Mouse (Mus musculus): ENCODE measurements around the gene Hipk2.
"Not testable (repeated sequence)": the region's sequence is repeated elsewhere in the genome, so short reads cannot be mapped to it uniquely, and the experiment has no call there.

Gene Hipk2

DNA sequence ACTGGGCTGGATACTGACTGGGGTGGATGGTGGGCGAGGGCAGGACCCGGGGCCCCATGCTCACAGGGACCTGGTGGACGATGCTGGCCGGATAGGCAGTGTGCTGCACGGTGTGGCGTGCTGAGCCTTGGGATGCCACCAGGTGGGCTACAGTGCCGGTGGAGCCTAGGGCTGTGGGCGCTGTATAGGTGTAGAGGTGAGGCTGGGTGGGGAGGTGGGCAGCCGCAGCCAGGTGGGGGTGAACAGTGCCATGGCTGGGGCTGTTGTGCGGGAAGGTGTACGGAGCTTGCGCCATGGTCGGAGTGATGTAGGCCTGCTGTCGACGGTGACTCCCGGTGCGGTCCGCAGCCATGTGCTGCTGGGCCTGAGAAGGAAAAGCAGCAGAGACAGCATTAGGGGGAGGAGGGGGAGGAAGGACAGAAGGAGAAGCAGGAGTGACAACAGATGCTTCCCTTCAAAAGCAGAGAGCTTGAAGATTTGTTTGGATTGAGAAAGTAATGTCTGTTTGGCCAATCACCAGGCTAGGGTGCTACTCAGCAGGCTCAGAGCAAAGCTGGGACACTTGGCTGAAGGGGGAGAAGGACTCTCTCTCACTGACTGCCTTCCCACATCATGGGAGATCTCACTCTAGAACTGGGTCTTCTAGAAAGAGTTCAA is 177.6 kb downstream of the Hipk2 start:
- no peak for DNase-seq (ENCODE audit: low spot score)

DNA sequence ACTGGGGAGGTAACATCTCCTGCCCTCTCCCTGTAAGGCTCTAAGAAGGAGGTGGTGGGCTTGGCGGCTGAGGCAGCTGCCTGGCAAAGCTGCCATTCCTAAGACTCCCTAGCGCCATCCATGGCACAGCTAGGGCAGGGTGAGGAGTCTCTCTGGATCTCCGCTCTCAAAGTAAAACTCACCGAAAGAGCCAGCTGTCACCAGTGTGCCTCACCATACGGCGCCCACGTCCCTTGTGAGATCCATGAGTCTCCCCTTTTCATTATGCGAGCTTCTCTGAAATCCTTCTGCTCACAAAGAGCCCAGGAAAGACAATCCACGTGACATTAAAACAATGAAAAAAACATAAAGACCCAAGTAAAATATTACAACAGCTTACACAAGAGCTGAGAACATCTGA is 179.4 kb downstream of the Hipk2 start:
- no peak for DNase-seq (ENCODE audit: low spot score)

DNA sequence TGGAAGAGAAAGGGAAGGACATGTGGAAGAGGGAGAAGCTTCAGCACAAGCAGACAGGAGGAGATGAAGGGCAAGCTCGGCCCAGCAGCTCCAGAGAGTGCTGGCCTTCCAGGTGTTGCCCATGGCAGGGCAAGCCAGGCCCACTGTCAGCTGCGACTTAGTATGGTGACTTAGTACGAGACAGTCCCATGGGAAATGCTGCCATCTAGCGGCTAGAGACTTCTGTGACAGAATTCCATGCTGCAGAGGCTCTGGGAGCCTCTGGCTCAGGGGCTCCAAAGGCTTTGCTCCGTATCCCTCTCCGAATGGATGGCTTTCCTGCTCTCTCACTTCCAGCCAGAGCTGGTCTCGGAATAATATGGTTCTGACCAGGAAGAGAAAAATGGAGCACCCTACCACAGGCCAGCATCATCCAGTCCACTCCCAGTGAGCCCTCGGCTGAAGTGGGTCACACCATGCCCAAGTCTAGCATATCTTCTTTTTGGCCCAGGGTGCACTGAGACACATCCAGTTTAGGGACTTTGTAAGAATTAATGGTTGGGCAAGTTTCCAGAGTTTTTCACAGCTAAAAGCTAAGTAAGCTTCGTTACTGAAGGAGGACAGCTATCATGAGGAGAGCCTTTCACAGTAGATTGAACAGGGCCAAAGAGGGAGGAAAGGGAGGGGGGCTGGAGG is 180.4 kb downstream of the Hipk2 start:
- peak; percentile 87 for DNase-seq (ENCODE audit: low spot score)

DNA sequence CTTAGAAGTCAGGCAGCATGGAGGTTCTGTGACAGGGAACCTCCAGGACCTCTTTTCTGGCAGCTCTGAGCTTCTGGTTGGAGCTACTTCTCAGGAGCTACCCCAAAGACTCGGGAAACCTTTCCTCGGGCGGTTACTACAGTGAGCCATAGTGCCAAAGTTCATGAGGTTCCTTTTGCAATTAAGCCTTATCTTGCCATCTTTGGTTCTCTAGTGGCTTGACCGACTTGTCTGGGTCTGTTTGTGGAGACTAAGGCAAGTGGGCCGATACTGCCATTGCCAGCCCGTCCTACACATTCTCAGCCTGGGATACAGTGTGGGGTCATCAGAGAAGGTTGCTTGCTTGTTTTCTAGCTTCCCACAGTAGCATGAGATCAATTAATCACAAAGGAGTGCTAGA is 183.4 kb downstream of the Hipk2 start:
- DNase-seq (ENCODE audit: low spot score), result no peak

DNA sequence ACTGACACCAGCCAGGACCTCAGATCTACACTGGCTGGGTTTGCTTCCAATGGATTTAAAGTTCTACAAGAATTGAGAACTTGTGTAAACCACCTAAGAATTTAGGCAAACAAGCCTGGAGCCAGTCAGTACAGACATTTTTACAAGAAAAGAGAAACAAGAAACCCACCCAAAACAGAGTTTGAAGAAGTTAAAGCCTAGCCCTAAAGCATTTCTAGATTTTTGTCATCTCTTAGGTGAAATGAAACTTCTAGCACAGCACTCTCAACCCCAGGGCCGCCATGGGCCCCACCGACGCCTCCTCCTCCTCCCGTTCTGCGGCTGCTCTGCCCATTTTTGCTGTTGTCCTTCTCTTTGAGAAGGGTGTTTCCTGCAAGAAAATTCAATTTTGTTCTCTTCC is 184.9 kb downstream of the Hipk2 start:
- DNase-seq (ENCODE audit: low spot score), result no peak

DNA sequence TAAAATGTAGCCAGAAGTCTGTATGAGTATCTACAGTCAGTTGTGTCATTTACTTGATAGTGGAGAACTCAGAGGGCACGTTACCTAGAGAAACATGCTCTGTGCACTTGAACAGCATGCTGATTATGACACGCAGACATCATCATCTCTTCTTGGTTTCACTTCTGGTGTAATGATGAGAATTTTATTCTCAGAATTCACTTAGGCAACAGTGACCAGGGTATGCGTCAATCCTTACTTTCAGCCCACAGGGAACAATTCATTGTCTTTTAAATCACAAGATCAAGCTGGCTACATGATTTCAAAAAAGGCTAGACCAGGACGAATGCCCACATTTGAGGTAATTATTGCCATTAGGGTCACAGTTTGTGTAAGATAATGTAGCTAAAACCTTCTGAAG is 185.3 kb downstream of the Hipk2 start:
- no peak for DNase-seq (ENCODE audit: low spot score)

DNA sequence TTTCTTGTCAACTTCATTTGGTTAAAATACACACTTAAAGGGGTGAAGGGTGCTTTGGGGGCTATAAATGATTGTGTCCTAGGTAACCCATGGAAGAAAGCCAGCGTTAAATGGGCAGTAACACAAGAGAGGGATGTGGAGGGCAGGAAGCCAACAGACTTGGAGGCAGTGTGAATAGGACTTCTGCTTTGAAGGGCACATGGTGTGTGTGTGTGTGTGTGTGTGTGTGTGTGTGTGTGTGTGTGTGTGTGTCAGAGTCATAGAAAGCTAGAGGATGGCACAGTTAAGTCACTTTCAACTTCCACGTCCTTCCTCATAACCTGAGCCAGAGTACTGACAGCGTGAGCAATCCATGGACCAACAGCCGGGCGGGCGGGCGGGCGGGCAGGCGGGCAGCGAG is 187.1 kb downstream of the Hipk2 start:
- no peak for DNase-seq (ENCODE audit: low spot score)

DNA sequence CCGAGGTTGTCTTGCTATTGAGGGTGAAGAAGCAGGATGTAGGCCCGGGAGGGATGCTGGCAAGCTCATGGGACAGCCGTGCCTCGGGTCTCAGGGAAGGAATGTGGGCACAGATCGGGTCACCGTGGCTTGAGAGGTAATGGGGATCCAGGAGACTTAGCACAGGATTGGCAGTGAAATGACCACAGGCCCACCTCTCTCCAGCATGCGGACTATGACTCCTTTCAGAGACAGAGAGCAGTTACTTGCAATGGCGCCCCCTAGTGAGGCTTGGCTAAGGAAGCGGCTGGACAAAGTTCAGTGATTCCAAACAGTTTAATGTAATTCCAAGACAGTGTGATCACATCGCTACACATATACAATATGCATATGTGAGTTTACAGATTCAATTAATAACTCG is 188.7 kb downstream of the Hipk2 start:
- DNase-seq (ENCODE audit: low spot score), result peak; percentile 28

DNA sequence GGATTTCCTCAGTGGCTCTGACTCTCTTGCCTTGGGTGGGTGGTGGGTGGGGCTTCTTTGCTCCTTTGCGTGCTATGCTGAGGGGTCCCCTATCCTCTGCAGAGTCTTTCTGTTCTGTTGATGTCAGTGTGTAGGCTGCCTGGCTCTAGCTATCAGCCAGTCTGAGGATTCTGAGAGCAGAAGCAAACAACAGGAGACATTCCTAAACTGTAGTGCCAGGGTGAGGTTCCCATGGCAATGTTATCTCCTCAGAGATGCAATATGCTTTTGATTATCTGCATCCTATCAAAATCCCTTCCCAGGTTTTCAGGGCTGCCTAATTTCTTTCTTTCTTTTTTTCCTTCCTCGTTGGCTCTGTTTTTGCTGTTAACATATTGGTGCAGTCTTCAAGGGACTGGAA is 193.4 kb downstream of the Hipk2 start:
- DNase-seq (ENCODE audit: low spot score), result no peak

DNA sequence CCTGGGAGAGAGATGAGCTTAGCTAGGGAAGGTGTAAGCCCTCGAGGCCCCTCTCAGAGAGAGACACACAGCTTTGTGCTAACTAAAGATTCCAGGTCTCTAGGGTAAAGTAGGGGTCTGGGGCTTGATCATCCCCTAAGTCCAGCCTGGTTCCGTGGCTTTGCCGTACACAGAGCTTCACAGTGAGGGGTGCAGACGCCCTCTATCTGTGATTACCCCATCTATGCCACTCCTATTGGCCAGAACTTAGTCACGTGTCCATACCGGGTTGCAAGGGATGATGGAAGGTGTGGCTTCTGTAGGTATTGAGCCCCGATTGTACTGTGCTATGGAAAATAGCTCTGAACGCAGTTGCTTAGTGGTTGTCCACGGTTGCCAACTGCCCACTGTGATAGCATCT is 198.3 kb downstream of the Hipk2 start:
- DNase-seq (ENCODE audit: low spot score), result no peak

DNA sequence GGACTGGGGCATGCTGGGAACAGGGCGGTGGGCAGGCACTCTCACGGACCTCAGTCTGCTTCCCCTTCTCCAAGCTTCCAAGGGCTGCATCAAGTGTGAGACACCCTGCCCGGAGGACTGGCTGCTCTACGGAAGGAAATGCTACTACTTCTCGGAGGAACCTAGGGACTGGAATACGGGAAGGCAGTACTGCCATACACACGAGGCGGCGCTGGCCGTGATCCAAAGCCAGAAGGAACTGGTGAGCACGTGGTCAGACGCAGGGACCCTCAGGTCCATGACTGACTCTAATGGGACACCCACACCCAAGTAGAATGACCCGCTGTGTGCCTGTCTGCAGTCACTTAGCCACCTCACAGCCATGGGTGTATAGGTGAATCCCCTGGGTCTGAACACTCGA is 199.2 kb downstream of the Hipk2 start:
- DNase-seq (ENCODE audit: low spot score), result no peak

DNA sequence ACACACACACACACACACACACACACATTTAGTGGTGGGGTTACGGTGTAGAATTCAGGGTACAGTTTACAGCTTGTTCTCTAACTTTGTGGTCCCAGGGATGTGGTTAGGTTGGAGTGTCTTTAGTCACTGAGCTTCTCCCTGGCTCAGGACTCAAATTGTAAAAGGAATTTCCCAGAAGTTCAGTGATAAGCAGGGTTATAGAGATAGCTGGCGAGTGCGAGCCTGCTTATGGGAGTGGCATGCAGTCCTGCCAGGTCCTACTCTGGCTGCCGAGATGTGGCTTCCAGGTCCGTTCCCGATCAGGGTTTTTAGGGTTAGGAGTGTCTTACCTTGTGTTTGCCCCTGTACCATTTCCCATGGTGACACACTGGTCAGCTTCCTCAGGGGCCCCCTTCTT is 199.7 kb downstream of the Hipk2 start:
- no peak for DNase-seq (ENCODE audit: low spot score)

DNA sequence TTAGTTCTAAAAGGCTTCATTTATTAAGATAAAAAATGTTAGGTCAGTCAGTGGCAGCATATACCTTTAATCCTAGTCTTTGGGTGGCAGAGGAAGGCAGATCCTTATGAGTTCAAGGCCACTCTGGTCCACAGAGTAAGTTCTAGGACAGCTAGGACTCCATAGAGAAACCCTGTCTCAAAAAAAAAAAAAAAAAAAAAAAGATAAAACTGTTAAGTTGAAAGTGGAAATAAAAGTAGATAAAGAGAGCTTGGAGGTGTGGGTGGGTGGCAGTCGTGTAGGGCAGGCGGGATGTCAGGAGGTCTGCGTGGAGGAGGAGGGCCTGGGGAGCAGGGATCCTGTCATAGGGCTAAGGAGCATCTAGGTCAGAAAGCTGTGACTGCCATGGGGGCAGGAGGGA is 204.0 kb downstream of the Hipk2 start:
- DNase-seq (ENCODE audit: low spot score), result no peak

DNA sequence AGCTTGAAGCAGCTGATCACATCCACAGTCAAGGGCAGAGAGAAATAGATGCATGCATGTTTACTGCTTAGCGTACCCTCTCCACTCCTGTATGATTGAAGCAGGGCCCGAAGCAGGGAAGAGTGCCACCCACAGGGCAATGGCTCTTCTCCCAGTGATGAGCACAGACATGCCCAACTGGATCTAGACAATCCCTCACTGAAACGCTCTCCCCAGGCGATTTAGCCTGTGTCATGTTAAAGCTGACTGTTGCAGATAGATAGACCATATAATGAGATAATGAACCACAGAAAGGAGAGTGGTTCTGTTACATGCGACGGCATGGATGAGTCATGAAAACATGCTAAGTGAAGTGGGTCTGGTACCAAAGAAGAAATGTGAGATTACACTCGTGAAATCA is 204.7 kb downstream of the Hipk2 start:
- DNase-seq (ENCODE audit: low spot score), result no peak

DNA sequence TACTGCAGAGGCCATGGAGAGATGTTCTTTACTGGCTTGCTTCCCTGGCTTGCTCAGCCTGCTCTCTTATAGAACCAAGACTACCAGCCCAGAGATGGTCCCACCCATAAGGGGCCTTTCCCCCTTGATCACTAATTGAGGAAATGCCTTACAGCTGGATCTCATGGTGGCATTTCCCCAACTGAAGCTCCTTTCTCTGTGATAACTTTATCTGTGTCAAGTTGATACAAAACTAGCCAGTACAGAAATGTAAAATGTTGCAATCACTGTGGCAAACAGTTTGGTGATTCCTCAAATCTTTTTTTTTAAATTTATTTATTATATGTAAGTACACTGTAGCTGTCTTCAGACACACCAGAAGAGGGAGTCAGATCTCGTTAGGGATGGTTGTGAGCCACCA is 205.5 kb downstream of the Hipk2 start:
- not testable (repeated sequence) for DNase-seq (ENCODE audit: low spot score)

DNA sequence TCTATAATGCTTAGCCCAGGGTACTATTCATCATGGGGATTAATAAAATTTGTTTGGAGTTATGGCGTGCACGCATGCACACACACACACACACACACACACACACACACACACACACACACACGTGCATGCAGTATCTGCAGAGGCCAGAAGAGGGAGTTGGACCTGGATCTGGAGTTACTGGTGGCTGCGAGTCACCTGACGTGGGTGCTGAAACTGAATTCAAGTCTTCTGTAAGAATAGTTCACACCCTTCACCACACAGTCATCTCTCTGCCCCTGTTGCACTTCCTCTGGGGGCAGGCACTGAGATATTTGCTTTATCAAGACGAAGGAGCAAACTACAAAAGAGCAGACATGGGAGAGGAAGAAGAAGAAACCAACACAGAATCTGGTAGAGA is 206.4 kb downstream of the Hipk2 start:
- DNase-seq (ENCODE audit: low spot score), result no peak

DNA sequence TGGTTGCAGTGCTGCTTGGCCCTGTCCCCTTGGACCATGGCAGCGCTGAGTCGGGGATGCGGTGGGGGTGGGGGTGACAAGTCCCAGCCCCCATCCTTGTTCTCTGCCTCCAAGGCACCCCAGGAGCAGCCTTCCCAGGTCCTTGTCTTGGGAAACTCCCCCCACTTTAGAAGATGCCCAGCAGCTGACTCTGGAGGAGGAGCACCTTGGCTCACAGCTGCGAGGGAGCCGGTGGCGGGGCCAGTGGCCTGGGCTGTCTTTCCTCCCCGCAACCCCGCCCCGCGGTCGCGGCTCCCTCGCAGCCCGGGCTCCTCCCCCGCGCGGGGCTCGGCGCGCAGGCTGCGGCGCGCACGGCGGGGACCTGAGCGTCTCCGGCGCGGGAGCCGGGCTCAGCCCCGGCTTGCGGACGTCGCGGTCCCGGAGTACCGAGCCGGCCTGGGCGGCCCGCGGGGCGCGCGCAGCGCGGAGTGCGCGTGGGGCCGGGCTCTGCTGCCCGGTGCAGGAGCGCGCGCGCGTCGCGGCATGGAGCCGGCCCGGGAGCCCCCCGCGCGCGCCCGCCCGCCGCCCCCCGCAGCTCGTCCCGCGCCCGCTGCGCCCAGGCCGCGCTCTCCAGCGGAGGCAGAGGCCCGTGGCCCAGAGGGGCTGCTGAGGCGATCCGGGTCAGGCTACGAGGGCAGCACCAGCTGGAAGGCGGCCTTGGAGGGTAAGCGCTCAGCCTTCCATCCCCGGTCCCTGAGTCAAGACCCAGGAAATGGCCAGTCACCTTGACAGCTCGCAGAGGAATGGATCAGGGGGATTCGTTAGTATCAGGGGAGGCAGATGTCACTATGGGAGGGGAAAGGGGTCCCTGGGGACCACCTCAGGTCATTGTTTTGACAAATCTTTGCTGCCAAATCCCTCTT is 213.0 kb downstream of the Hipk2 start, which contains the start of gene Clec2l:
TSS of gene Clec2l (plus strand) at position 356 of the 902 bp plus-strand sequence.
- DNase-seq (ENCODE audit: low spot score), result peak; percentile 16

DNA sequence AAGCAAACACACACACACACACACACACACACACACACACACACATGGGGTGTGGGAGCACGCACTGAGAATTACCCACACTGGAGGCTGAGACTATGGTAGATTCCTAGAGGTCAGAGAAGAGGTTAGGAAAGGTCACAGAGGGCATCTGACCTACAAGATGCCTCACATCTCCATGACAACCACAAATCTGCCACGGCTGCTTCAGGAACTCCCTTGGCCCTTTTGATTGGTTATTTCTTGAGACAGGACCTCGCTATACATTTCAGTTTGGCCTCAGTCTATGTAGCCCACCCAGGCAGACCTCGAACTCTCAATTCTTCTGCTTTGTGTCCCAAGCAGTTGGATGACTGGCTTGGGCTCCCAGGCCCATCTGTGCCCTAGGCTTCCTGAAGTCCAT is 214.3 kb downstream of the Hipk2 start:
- no peak for DNase-seq (ENCODE audit: low spot score)

DNA sequence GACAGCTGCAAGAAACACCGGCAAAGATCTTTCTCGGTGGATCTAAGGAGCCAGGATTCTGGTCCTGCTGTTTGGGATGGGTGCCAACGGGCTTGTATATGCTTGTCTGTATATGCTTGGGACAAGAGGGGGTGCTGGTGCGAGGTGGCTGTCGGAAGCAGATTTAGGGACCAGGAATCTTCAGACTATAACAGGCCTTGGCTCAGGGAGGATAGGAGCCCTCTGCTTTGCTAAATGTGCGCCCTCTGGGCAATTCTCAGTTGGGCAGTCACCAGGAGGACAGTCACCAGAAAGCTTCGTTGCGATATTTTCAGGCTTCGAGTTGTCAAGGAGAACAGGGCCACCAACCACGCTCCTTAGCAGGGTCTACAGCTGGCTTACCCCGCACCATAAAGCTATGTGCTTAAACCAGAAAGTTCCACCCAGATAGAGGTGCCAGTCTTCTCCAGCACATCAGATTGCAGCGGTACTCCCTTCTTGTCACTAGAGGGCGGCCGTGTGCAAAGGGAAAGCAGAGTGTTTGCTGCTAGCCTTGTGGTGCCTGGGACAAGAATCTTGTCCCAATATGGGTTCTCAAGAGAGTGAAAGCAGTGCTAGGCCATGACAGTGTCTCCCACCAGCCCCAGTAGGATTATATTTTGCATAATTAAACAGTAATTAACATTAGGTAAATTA is 225.6 kb downstream of the Hipk2 start:
- DNase-seq (ENCODE audit: low spot score), result peak; percentile 71

DNA sequence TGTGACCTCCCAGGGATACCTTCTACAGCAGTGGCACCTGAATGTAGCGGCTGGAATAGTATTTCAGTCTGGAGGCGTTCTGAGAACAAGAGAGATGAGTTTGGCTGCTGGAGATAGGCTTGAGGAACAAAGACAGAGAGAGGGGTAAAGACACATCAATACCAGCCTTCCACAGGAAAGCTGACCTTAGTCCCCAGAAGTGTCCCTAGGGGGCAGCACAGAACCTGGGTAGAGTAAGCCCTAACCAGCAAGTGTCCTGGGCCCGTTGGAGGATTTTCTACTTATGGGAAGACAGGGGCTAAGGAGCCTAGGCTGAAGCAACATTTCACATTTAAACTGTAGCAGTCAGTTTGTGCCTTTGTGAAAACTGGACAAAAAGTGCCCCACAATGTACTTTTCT is 226.4 kb downstream of the Hipk2 start:
- no peak for DNase-seq (ENCODE audit: low spot score)

Data from urinary bladder, postnatal 14 days (tissue).